Mouse (Mus musculus): ENCODE results near the gene Sprr2d. TPM values are rescaled to one million over a fixed set of nuclear protein-coding genes. Genes with fewer than 3 reads are reported as not detected.

The Sprr2d gene
- polyA plus RNA-seq (2014; fragmentation: Nextera tagmentation; extraction: Ambion mirVana), result not detected in 2 replicates

DNA sequence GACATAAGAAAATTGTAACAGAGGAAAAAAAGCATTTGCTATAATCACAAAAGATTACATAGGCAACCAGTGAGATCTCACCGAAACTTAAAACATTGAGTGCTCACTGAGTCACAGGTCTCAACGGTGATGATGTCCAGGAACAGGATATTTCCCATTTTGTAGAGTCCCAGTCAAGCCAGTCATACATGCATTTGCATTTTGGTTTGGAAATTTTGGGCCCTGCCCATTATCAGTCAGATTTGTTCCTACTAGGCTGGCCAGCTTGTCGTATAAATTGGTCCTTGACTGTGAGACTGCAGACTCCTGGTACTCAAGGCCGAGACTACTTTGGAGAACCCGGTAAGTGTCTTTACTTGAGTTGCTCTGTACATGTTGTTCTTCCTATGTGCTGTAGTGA is at the start of gene Sprr2d:
Sprr2d (plus strand) TSS at position 301 of the 400 bp plus-strand sequence.
- Histone ChIP-seq H3K36me3 (ENCODE audit: control insufficient read depth, insufficient read depth, low read length) (no peaks in the 10 kb centered on the region), H3K9me3 (replicated peaks; ENCODE audit: control insufficient read depth, low read length) (no peaks in the 10 kb centered on the region), H3K4me1 (ENCODE audit: control insufficient read depth, insufficient read depth, low read length) (no peaks in the 10 kb centered on the region), H3K4me2 (no peak within 1 kb of the TSS), H3K4me3 (ENCODE audit: low read depth, low read length) (no peak within 1 kb of the TSS), H3K27me3 (ENCODE audit: control insufficient read depth, insufficient read depth, low read length) (no peaks in the 10 kb centered on the region), H3K27ac (ENCODE audit: low read depth, low read length) (no peak within 1 kb of the TSS), H3K9ac (ENCODE audit: low read depth, low read length) (no peak within 1 kb of the TSS)
- ATAC-seq (replicated peaks; ENCODE audit: insufficient number of reproducible peaks, low FRiP score, low TSS enrichment), result no peak
- 88% methylated on average over 5 of the region's 5 CpGs for WGBS (ENCODE audit: insufficient replicate concordance)

DNA sequence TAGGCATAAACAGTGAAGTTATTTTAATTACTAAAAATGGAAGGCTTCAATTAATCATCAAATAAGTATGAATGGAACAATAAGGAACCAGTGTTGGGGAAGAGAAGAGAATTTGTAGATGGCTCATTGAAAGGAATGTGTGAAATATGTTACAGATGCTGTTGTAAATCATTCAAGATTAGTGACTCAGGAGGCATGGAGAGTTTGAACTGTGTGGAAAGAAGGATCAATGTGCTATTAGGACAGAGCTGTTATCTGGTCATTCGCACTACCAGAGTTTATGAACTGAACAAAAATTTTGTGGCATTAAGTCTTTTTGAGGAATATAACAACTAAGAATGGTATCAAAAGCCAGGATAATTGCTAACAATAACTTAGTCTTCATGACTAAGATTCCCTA is 31.5 kb upstream of the Sprr2d start:
- Histone ChIP-seq H3K9me3 (replicated peaks; ENCODE audit: control insufficient read depth, low read length) (no peaks in the 10 kb centered on the region), H3K4me1 (ENCODE audit: control insufficient read depth, insufficient read depth, low read length) (no peaks in the 10 kb centered on the region), H3K4me2 (no peak overlapping the region), H3K36me3 (ENCODE audit: control insufficient read depth, insufficient read depth, low read length) (no peaks in the 10 kb centered on the region), H3K4me3 (ENCODE audit: low read depth, low read length) (no peak overlapping the region), H3K27me3 (ENCODE audit: control insufficient read depth, insufficient read depth, low read length) (no peaks in the 10 kb centered on the region), H3K27ac (ENCODE audit: low read depth, low read length) (no peak overlapping the region), H3K9ac (ENCODE audit: low read depth, low read length) (no peak overlapping the region)
- no peak for ATAC-seq (replicated peaks; ENCODE audit: insufficient number of reproducible peaks, low FRiP score, low TSS enrichment)
- WGBS (ENCODE audit: insufficient replicate concordance), result 74% methylated on average over 1 of the region's 1 CpGs

DNA sequence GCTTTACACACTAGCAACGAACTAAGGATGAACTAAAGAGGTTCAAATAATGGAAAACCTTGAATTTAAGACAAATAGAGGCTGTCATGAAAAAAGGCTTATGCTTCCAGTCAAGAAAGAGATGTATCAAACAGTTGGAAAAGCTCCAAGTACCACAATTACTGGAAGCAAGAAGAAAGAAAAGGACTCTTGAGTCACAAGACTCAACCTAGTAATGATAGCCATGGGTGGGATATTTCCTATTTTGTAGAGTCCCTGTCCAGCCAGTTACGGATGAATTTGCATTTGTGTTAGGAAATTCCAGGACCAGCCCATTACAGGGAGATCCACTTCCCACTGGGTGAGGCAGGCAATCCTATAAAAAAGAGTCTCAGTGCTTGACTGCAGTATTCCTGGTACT is 22.6 kb upstream of the Sprr2d start, which contains the start of gene Sprr2b:
Sprr2b (plus strand) TSS at position 301 of the 400 bp plus-strand sequence.
- H3K4me3 ChIP-seq (ENCODE audit: low read depth, low read length), result no peak within 1 kb of the TSS
- H3K4me1 ChIP-seq (ENCODE audit: control insufficient read depth, insufficient read depth, low read length), result no peaks in the 10 kb centered on the region
- no peak within 1 kb of the TSS for H3K4me2 ChIP-seq
- no peaks in the 10 kb centered on the region for H3K9me3 ChIP-seq (replicated peaks; ENCODE audit: control insufficient read depth, low read length)
- H3K9ac ChIP-seq (ENCODE audit: low read depth, low read length), result no peak within 1 kb of the TSS
- 71% methylated on average over 2 of the region's 2 CpGs for WGBS (ENCODE audit: insufficient replicate concordance)
- no peaks in the 10 kb centered on the region for H3K27me3 ChIP-seq (ENCODE audit: control insufficient read depth, insufficient read depth, low read length)
- no peaks in the 10 kb centered on the region for H3K36me3 ChIP-seq (ENCODE audit: control insufficient read depth, insufficient read depth, low read length)
- ATAC-seq (replicated peaks; ENCODE audit: insufficient number of reproducible peaks, low FRiP score, low TSS enrichment), result no peak
- H3K27ac ChIP-seq (ENCODE audit: low read depth, low read length), result no peak within 1 kb of the TSS

DNA sequence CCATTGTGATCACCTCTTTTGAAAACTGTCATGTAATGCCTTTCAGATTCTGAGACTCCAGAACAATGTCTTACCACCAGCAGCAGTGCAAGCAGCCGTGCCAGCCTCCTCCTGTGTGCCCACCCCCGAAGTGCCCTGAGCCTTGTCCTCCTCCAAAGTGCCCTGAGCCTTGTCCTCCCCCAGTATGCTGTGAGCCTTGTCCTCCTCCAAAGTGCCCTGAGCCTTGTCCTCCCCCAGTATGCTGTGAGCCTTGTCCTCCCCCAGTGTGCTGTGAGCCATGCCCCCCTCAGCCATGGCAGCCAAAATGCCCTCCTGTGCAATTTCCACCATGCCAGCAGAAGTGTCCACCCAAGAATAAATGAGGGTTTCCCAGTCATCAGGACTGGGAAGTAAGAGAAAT is 21.6 kb upstream of the Sprr2d start:
- Histone ChIP-seq H3K27me3 (ENCODE audit: control insufficient read depth, insufficient read depth, low read length) (no peaks in the 10 kb centered on the region), H3K27ac (ENCODE audit: low read depth, low read length) (no peak overlapping the region), H3K4me2 (no peak overlapping the region), H3K36me3 (ENCODE audit: control insufficient read depth, insufficient read depth, low read length) (no peaks in the 10 kb centered on the region), H3K4me3 (ENCODE audit: low read depth, low read length) (no peak overlapping the region), H3K9me3 (replicated peaks; ENCODE audit: control insufficient read depth, low read length) (no peaks in the 10 kb centered on the region), H3K9ac (ENCODE audit: low read depth, low read length) (no peak overlapping the region), H3K4me1 (ENCODE audit: control insufficient read depth, insufficient read depth, low read length) (no peaks in the 10 kb centered on the region)
- 81% methylated on average over 2 of the region's 2 CpGs for WGBS (ENCODE audit: insufficient replicate concordance)
- no peak for ATAC-seq (replicated peaks; ENCODE audit: insufficient number of reproducible peaks, low FRiP score, low TSS enrichment)

DNA sequence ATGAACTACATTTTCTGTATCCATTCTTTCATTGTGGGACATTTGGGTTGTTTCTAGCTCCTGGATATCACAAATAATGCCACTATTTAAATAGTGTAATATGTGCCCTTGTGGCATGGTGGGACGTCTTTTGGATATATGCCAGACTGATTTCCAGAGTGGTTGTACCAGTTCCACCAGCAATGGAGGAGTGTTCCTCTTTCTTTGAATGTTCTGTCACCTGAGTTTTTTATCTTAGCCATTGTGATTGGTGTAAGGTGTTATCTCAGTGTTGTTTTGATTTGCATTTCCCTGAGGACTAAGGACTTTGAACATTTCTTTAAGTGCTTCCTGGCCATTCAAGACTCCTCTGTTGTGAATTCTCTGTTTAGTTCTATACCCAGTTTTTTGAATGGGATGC is 2.7 kb upstream of the Sprr2d start:
- no peak overlapping the region for H3K27ac ChIP-seq (ENCODE audit: low read depth, low read length)
- H3K4me3 ChIP-seq (ENCODE audit: low read depth, low read length), result no peak overlapping the region
- H3K4me1 ChIP-seq (ENCODE audit: control insufficient read depth, insufficient read depth, low read length), result no peaks in the 10 kb centered on the region
- 82% methylated on average over 1 of the region's 1 CpGs for WGBS (ENCODE audit: insufficient replicate concordance)
- no peak overlapping the region for H3K9ac ChIP-seq (ENCODE audit: low read depth, low read length)
- no peaks in the 10 kb centered on the region for H3K36me3 ChIP-seq (ENCODE audit: control insufficient read depth, insufficient read depth, low read length)
- H3K27me3 ChIP-seq (ENCODE audit: control insufficient read depth, insufficient read depth, low read length), result no peaks in the 10 kb centered on the region
- H3K9me3 ChIP-seq (replicated peaks; ENCODE audit: control insufficient read depth, low read length), result no peaks in the 10 kb centered on the region
- ATAC-seq (replicated peaks; ENCODE audit: insufficient number of reproducible peaks, low FRiP score, low TSS enrichment), result no peak
- H3K4me2 ChIP-seq, result no peak overlapping the region

DNA sequence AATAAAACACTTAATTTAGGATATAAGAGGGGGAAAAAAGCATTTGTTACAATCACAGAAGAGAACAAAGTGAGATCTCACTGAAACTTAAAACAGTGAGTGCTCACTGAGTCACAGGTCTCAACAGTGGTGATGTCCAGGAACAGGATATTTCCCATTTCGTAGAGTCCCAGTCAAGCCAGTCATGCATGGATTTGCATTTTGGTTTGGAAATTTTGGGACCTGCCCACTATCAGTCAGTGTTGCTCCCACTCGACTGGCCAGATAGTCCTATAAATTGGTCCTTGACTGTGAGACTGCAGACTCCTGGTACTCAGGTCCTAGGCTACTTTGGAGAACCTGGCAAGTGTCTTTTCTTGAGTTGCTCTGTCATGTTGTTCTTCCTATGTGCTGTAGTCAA is 12.9 kb downstream of the Sprr2d start, which contains the start of gene Sprr2e:
Sprr2e (plus strand) TSS at position 301 of the 400 bp plus-strand sequence.
- no peaks in the 10 kb centered on the region for H3K36me3 ChIP-seq (ENCODE audit: control insufficient read depth, insufficient read depth, low read length)
- 77% methylated on average over 2 of the region's 2 CpGs for WGBS (ENCODE audit: insufficient replicate concordance)
- H3K9ac ChIP-seq (ENCODE audit: low read depth, low read length), result no peak within 1 kb of the TSS
- H3K4me2 ChIP-seq, result no peak within 1 kb of the TSS
- H3K27me3 ChIP-seq (ENCODE audit: control insufficient read depth, insufficient read depth, low read length), result no peaks in the 10 kb centered on the region
- H3K27ac ChIP-seq (ENCODE audit: low read depth, low read length), result no peak within 1 kb of the TSS
- H3K9me3 ChIP-seq (replicated peaks; ENCODE audit: control insufficient read depth, low read length), result no peaks in the 10 kb centered on the region
- no peak for ATAC-seq (replicated peaks; ENCODE audit: insufficient number of reproducible peaks, low FRiP score, low TSS enrichment)
- no peak within 1 kb of the TSS for H3K4me3 ChIP-seq (ENCODE audit: low read depth, low read length)
- H3K4me1 ChIP-seq (ENCODE audit: control insufficient read depth, insufficient read depth, low read length), result no peaks in the 10 kb centered on the region

DNA sequence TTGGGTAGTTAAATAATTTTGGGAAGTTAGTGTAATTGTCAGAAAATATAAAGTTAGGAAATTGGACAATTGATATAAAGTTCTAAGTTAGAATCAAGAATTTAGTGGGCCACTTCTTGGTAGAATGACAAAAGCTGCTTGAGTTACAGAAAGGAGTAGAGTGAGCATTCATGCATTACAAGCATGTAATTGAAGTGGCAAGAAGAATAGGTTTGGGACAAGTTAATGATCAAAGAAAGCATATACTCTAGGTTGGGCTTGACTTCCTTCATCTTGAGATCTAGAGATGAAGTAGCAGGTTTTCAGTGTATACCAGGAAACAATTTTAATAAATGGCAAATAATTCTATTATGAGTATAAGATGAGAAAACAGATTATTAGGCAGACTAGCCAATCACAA is 22.7 kb downstream of the Sprr2d start:
- Histone ChIP-seq H3K9me3 (replicated peaks; ENCODE audit: control insufficient read depth, low read length) (no peaks in the 10 kb centered on the region), H3K9ac (ENCODE audit: low read depth, low read length) (no peak overlapping the region)
- no peak for ATAC-seq (replicated peaks; ENCODE audit: insufficient number of reproducible peaks, low FRiP score, low TSS enrichment)

DNA sequence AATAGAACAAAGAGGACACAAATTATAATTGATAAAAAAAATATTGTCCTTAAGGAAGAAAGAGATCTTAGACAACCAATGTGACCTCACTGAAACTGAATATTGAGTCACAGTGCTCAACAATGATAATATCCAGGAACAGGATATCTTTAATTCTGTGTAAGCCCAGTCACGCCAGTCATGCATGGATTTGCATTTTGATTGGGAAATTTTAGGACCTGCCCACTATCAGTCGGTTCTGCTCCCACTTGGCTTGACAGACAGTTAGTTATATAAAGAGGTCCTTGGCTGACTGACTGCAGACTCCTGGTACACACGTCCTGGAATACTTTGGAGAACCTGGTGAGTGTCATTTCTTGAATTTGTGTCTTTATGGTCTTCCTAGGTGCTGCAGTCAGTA is 25.9 kb downstream of the Sprr2d start, which contains the start of gene Sprr2f:
Sprr2f (plus strand) TSS at position 301 of the 400 bp plus-strand sequence.
- 53% methylated on average over 3 of the region's 3 CpGs for WGBS (ENCODE audit: insufficient replicate concordance)
- no peak for ATAC-seq (replicated peaks; ENCODE audit: insufficient number of reproducible peaks, low FRiP score, low TSS enrichment)
- Histone ChIP-seq H3K9me3 (replicated peaks; ENCODE audit: control insufficient read depth, low read length) (no peaks in the 10 kb centered on the region), H3K36me3 (ENCODE audit: control insufficient read depth, insufficient read depth, low read length) (no peaks in the 10 kb centered on the region), H3K9ac (ENCODE audit: low read depth, low read length) (no peak within 1 kb of the TSS), H3K4me3 (ENCODE audit: low read depth, low read length) (no peak within 1 kb of the TSS), H3K27me3 (ENCODE audit: control insufficient read depth, insufficient read depth, low read length) (no peaks in the 10 kb centered on the region), H3K4me1 (ENCODE audit: control insufficient read depth, insufficient read depth, low read length) (no peaks in the 10 kb centered on the region), H3K4me2 (no peak within 1 kb of the TSS), H3K27ac (ENCODE audit: low read depth, low read length) (no peak within 1 kb of the TSS)

More for the DNA sequence above, 22.7 kb downstream of the Sprr2d start:
- no peak overlapping the region for H3K4me3 ChIP-seq (ENCODE audit: low read depth, low read length)
- no peak overlapping the region for H3K4me2 ChIP-seq
- no peaks in the 10 kb centered on the region for H3K27me3 ChIP-seq (ENCODE audit: control insufficient read depth, insufficient read depth, low read length)
- H3K27ac ChIP-seq (ENCODE audit: low read depth, low read length), result no peak overlapping the region
- no peaks in the 10 kb centered on the region for H3K36me3 ChIP-seq (ENCODE audit: control insufficient read depth, insufficient read depth, low read length)
- H3K4me1 ChIP-seq (ENCODE audit: control insufficient read depth, insufficient read depth, low read length), result no peaks in the 10 kb centered on the region

DNA sequence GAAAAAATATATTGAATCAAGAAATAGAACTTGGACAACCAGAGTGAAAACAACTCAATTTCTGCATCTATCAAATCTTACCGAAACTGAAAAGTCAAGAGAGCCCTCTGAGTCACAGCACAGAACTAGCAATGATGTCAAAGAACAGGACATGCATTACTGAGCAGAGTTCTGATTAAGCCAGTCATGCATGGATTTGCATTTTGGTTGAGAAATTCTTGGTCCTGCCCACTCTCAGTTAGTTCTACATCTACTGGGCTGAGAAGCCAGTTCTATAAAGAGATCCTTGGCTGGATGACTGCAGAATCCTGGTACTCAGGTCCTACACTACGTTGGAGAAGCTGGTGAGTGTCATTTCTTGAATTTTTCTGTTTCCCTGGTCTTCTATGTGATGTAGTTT is 34.7 kb downstream of the Sprr2d start:
- H3K9ac ChIP-seq (ENCODE audit: low read depth, low read length), result no peak overlapping the region
- H3K4me2 ChIP-seq, result no peak overlapping the region
- WGBS (ENCODE audit: insufficient replicate concordance), result 73% methylated on average over 2 of the region's 2 CpGs
- no peak overlapping the region for H3K4me3 ChIP-seq (ENCODE audit: low read depth, low read length)
- no peak for ATAC-seq (replicated peaks; ENCODE audit: insufficient number of reproducible peaks, low FRiP score, low TSS enrichment)
- H3K9me3 ChIP-seq (replicated peaks; ENCODE audit: control insufficient read depth, low read length), result no peaks in the 10 kb centered on the region
- no peak overlapping the region for H3K27ac ChIP-seq (ENCODE audit: low read depth, low read length)
- H3K36me3 ChIP-seq (ENCODE audit: control insufficient read depth, insufficient read depth, low read length), result no peaks in the 10 kb centered on the region
- H3K27me3 ChIP-seq (ENCODE audit: control insufficient read depth, insufficient read depth, low read length), result no peaks in the 10 kb centered on the region
- H3K4me1 ChIP-seq (ENCODE audit: control insufficient read depth, insufficient read depth, low read length), result no peaks in the 10 kb centered on the region

Data from heart, embryonic 11.5 days (tissue).